In genomic region chr7:49251308-49251638, GRCm38 (mm10) we compare ENCODE assay signal across 25 mouse cellular contexts.
DNase-seq lines count a peak whose midpoint lies in the region; ATAC-seq lines count a peak whose summit lies in the region.
"Had no signal": no experiment of that assay in that cellular context is flagged by ENCODE, and none has a peak within 500 bp of the region (broad histone marks: within the 10 kb centered on the region; RNA-seq: fewer than 3 reads in every experiment).

No protein-coding gene starts in this region.

- peak; percentile 74 for DNase-seq in CD4-positive helper T cell, adult 2 months (ENCODE audit: low read depth, low spot score)
- DNase-seq in NIH3T3 (ENCODE audit: low read depth) = peak; percentile 68
- peak; percentile 39 for DNase-seq in induced T-regulatory cell, adult 2 months (ENCODE audit: low read depth)
- no peak for DNase-seq in lung, adult 18-20 months
- DNase-seq: adrenal gland, adult 8-10 months; gastrocnemius, postnatal 14 days; heart, adult 18-20 months; heart, postnatal 14 days; kidney, adult 11 months; lung, postnatal 4 days; right cerebral cortex, adult 18-20 months; right cerebral cortex, postnatal 4 days; thymus, adult 18-20 months; thymus, postnatal 4 days had no signal

- H3K4me3 ChIP-seq in kidney, embryonic 15.5 days (replicated peaks) = no peak overlapping the region
- no peak overlapping the region for H3K4me3 ChIP-seq in kidney, embryonic 16.5 days (ENCODE audit: low read length)
- no peak overlapping the region for H3K4me3 ChIP-seq in heart, embryonic 12.5 days
- H3K4me3 ChIP-seq: embryonic facial prominence, embryonic 12.5 days; heart, embryonic 13.5 days; hindbrain, embryonic 12.5 days; stomach, embryonic 15.5 days had no signal

- peak overlapping the region; percentile 16; the same call in 1 of the 2 replicates for H3K4me2 ChIP-seq in kidney, embryonic 15.5 days
- no peak overlapping the region for H3K4me2 ChIP-seq in kidney, embryonic 16.5 days (replicated peaks; ENCODE audit: low read depth, low read length)
- no peak overlapping the region for H3K4me2 ChIP-seq in heart, embryonic 12.5 days
- H3K4me2 ChIP-seq: embryonic facial prominence, embryonic 12.5 days; heart, embryonic 13.5 days; hindbrain, embryonic 12.5 days; stomach, embryonic 15.5 days had no signal

- peaks cover 67% of the 10 kb centered on the region for H3K4me1 ChIP-seq in kidney, embryonic 15.5 days
- H3K4me1 ChIP-seq in kidney, embryonic 16.5 days (ENCODE audit: insufficient read depth, low read length) = peaks cover 51% of the 10 kb centered on the region
- peaks cover 53% of the 10 kb centered on the region for H3K4me1 ChIP-seq in heart, embryonic 12.5 days (replicated peaks)

- peaks cover 35% of the 10 kb centered on the region for H3K27me3 ChIP-seq in kidney, embryonic 15.5 days
- peaks cover 21% of the 10 kb centered on the region for H3K27me3 ChIP-seq in kidney, embryonic 16.5 days (ENCODE audit: insufficient read depth, low read length)
- H3K27me3 ChIP-seq in heart, embryonic 12.5 days (replicated peaks) = peaks cover 12% of the 10 kb centered on the region

- H3K9me3 ChIP-seq in kidney, embryonic 15.5 days (replicated peaks) = no peaks in the 10 kb centered on the region
- no peaks in the 10 kb centered on the region for H3K9me3 ChIP-seq in kidney, embryonic 16.5 days (ENCODE audit: low read length)
- H3K9me3 ChIP-seq in heart, embryonic 12.5 days (replicated peaks) = no peaks in the 10 kb centered on the region
- H3K9me3 ChIP-seq: embryonic facial prominence, embryonic 12.5 days; heart, embryonic 13.5 days; hindbrain, embryonic 12.5 days; stomach, embryonic 15.5 days had no signal

- H3K36me3 ChIP-seq in kidney, embryonic 15.5 days = no peaks in the 10 kb centered on the region
- no peaks in the 10 kb centered on the region for H3K36me3 ChIP-seq in kidney, embryonic 16.5 days (ENCODE audit: insufficient read depth, low read length)
- H3K36me3 ChIP-seq in heart, embryonic 12.5 days = no peaks in the 10 kb centered on the region
- H3K36me3 ChIP-seq: embryonic facial prominence, embryonic 12.5 days; heart, embryonic 13.5 days; hindbrain, embryonic 12.5 days; stomach, embryonic 15.5 days had no signal

- H3K27ac ChIP-seq in kidney, embryonic 15.5 days = no peak overlapping the region
- H3K27ac ChIP-seq in kidney, embryonic 16.5 days (ENCODE audit: low read length) = no peak overlapping the region
- no peak overlapping the region for H3K27ac ChIP-seq in heart, embryonic 12.5 days (ENCODE audit: poor library complexity, severe bottlenecking)
- H3K27ac ChIP-seq: embryonic facial prominence, embryonic 12.5 days; heart, embryonic 13.5 days; hindbrain, embryonic 12.5 days; kidney, postnatal 0 days; liver, embryonic 14.5 days; stomach, embryonic 15.5 days had no signal

- H3K9ac ChIP-seq in kidney, embryonic 15.5 days = no peak overlapping the region
- no peak overlapping the region for H3K9ac ChIP-seq in kidney, embryonic 16.5 days (replicated peaks; ENCODE audit: low read length)
- H3K9ac ChIP-seq in heart, embryonic 12.5 days = no peak overlapping the region
- H3K9ac ChIP-seq: embryonic facial prominence, embryonic 12.5 days; hindbrain, embryonic 12.5 days; liver, embryonic 14.5 days; stomach, embryonic 15.5 days had no signal

- ATAC-seq in kidney, embryonic 15.5 days (replicated peaks; ENCODE audit: low FRiP score) = no peak
- no peak for ATAC-seq in kidney, embryonic 16.5 days (ENCODE audit: low FRiP score, low TSS enrichment)
- ATAC-seq in heart, embryonic 12.5 days (ENCODE audit: insufficient number of reproducible peaks, low FRiP score) = no peak
- ATAC-seq: activated CD4-positive, CD25-positive, alpha-beta regulatory T cell, adult 4 months; forebrain, embryonic 16.5 days had no signal

- WGBS in kidney, embryonic 15.5 days = 38% methylated on average over 10 of the region's 10 CpGs
- WGBS in kidney, embryonic 16.5 days = 34% methylated on average over 10 of the region's 10 CpGs
- WGBS in heart, embryonic 12.5 days = 65% methylated on average over 10 of the region's 10 CpGs

Comparison
In these comparisons a context has a peak if more than half of its experiments do, and no peak if none do; other contexts are left out.
1. DNase-seq: peak in CD4-positive helper T cell, adult 2 months (single experiment), NIH3T3 (single experiment) and induced T-regulatory cell, adult 2 months (single experiment); none in lung, adult 18-20 months (0 of 2).